Mouse (Mus musculus) CD4-positive, CD25-positive, alpha-beta regulatory T cell, adult 2 months (primary cell): ENCODE data around the gene Msi2.

Source experiments
- DNase-seq: peaks from one replicate; pipeline ENCODE4 v3.0.0-alpha.2; 2012; ENCODE audit warnings: low read depth, low spot score

The Msi2 gene

GRCm38 (mm10) chr11:88541666-88542639 is 176.4 kb downstream of the Msi2 start:
- no peak for DNase-seq

GRCm38 (mm10) chr11:88539637-88540478 is 178.5 kb downstream of the Msi2 start:
- DNase-seq, result peak; percentile 57

- DNase-seq, result no peak
These were observed 179.5 kb downstream of the Msi2 start for GRCm38 (mm10) chr11:88538710-88539340.

GRCm38 (mm10) chr11:88537344-88537743 is 181.0 kb downstream of the Msi2 start:
- no peak for DNase-seq

GRCm38 (mm10) chr11:88536861-88537260 is 181.5 kb downstream of the Msi2 start:
- DNase-seq, result no peak

- DNase-seq, result no peak
These were observed 183.9 kb downstream of the Msi2 start for GRCm38 (mm10) chr11:88534331-88534929.

- DNase-seq, result no peak
These were observed 186.3 kb downstream of the Msi2 start for GRCm38 (mm10) chr11:88532016-88532415.

- no peak for DNase-seq
These were observed 188.3 kb downstream of the Msi2 start for GRCm38 (mm10) chr11:88530032-88530431.

- no peak for DNase-seq
These were observed 189.7 kb downstream of the Msi2 start for GRCm38 (mm10) chr11:88528522-88529101.

- DNase-seq, result peak; percentile 33
These were observed 191.6 kb downstream of the Msi2 start for GRCm38 (mm10) chr11:88526711-88527110.

- peak; percentile 33 for DNase-seq
These were observed 193.3 kb downstream of the Msi2 start for GRCm38 (mm10) chr11:88524790-88525575.

GRCm38 (mm10) chr11:88524437-88524789 is 193.9 kb downstream of the Msi2 start:
- no peak for DNase-seq

GRCm38 (mm10) chr11:88523921-88524320 is 194.4 kb downstream of the Msi2 start:
- no peak for DNase-seq

- no peak for DNase-seq
These were observed 194.8 kb downstream of the Msi2 start for GRCm38 (mm10) chr11:88523511-88523910.

GRCm38 (mm10) chr11:88522114-88522513 is 196.2 kb downstream of the Msi2 start:
- DNase-seq, result no peak

- no peak for DNase-seq
These were observed 197.2 kb downstream of the Msi2 start for GRCm38 (mm10) chr11:88520951-88521730.

GRCm38 (mm10) chr11:88518361-88518760 is 200.0 kb downstream of the Msi2 start:
- DNase-seq, result no peak

- peak; percentile 28 for DNase-seq
These were observed 201.5 kb downstream of the Msi2 start for GRCm38 (mm10) chr11:88516596-88517485.
